Mouse (Mus musculus): ENCODE results near the gene Dpy30. TPM values are rescaled to one million over a fixed set of nuclear protein-coding genes. Genes with fewer than 3 reads are reported as not detected.
A peak's percentile ranks its signal among the peaks of the same experiment; 100 is the strongest.

Dpy30 gene
- total and polyA plus RNA-seq, 3 experiments: 121 to 192 TPM; not detected in 1

DNA sequence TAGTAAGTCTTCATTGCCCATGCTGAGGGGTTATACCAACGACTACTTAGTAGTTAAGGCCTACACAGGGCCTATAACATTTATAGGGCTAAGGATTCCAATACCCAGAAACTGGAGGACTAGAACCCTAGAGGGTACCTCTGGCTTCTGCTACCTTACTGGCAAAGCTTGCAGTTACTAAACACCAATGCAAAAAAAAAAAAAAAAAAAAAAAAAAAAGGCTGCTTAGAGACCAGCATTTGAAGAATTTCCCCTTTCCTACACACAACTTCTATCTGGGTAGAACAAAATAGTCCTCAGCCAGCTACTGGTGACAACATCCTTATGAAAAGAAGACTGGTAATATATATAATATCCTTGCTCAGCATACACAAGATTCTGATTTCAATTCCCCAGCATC, 58.1 kb downstream of the Dpy30 start:
- Histone ChIP-seq H3K9me3 (replicated peaks; ENCODE audit: insufficient read depth, low read length) (no peaks in the 10 kb centered on the region), H3K27ac (ENCODE audit: control insufficient read depth, low read depth, low read length) (no peak overlapping the region), H3K4me1 (ENCODE audit: control insufficient read depth in 1 of 2, insufficient read depth in 2 of 2, low read length in 2 of 2) (peaks cover 20 to 32% of the 10 kb centered on the region in 2 experiments), H3K4me3 (ENCODE audit: control insufficient read depth in 1 of 2, insufficient read depth in 1 of 2, low read depth in 2 of 2, low read length in 2 of 2) (no peak overlapping the region), H3K36me3 (ENCODE audit: control insufficient read depth in 1 of 2, insufficient read depth in 2 of 2, low read length in 2 of 2) (peaks cover 10 to 41% of the 10 kb centered on the region in 2 experiments), H3K27me3 (ENCODE audit: control insufficient read depth in 1 of 2, insufficient read depth in 2 of 2, low read length in 2 of 2) (no peaks in the 10 kb centered on the region), H3K79me2 (ENCODE audit: control insufficient read depth, insufficient read depth, low read length, poor library complexity) (peaks cover 51% of the 10 kb centered on the region), H3K9ac (ENCODE audit: control insufficient read depth, low read depth, low read length, poor library complexity, severe bottlenecking) (no peak overlapping the region)
- TF ChIP-seq ZNF384 (IDR thresholded peaks at IDR 0.05; ENCODE audit: low read depth, low read length) (peak; percentile 94), MEF2A (IDR thresholded peaks at IDR 0.05; ENCODE audit: extremely low read depth, insufficient replicate concordance, low read depth, low read length, poor library complexity, severe bottlenecking) (no peak), TCF12 (IDR thresholded peaks at IDR 0.05; ENCODE audit: low read depth, low read length) (no peak), TBP (IDR thresholded peaks at IDR 0.05; ENCODE audit: low read depth, low read length) (no peak), ETS1 (IDR thresholded peaks at IDR 0.05; ENCODE audit: low read depth, low read length) (no peak), MAZ (IDR thresholded peaks at IDR 0.05; ENCODE audit: low read depth, low read length) (no peak)
- DNase-seq (ENCODE audit: low read depth, low spot score): no peak

- Histone ChIP-seq H3K4me3 (ENCODE audit: control insufficient read depth in 1 of 2, insufficient read depth in 1 of 2, low read depth in 2 of 2, low read length in 2 of 2) (no peak overlapping the region), H3K36me3 (ENCODE audit: control insufficient read depth in 1 of 2, insufficient read depth in 2 of 2, low read length in 2 of 2) (peaks cover 10 to 37% of the 10 kb centered on the region in 2 experiments), H3K79me2 (ENCODE audit: control insufficient read depth, insufficient read depth, low read length, poor library complexity) (peaks cover 50% of the 10 kb centered on the region), H3K9ac (ENCODE audit: control insufficient read depth, low read depth, low read length, poor library complexity, severe bottlenecking) (no peak overlapping the region), H3K4me1 (ENCODE audit: control insufficient read depth in 1 of 2, insufficient read depth in 2 of 2, low read length in 2 of 2) (peaks cover 17 to 32% of the 10 kb centered on the region in 2 experiments), H3K9me3 (replicated peaks; ENCODE audit: insufficient read depth, low read length) (no peaks in the 10 kb centered on the region), H3K27me3 (ENCODE audit: control insufficient read depth in 1 of 2, insufficient read depth in 2 of 2, low read length in 2 of 2) (no peaks in the 10 kb centered on the region), H3K27ac (ENCODE audit: control insufficient read depth, low read depth, low read length) (no peak overlapping the region)
- TF ChIP-seq CTCF (IDR thresholded peaks at IDR 0.05 in 2 of 3, conservative IDR thresholded peaks at IDR 0.05 in 1 of 3; ENCODE audit: control insufficient read depth in 1 of 3, insufficient read depth in 1 of 3, low read depth in 2 of 3, low read length in 3 of 3, poor library complexity in 1 of 3, severe bottlenecking in 1 of 3) (no peak), POLR2A (IDR thresholded peaks at IDR 0.05; ENCODE audit: control insufficient read depth in 1 of 2, insufficient read depth in 1 of 2, low read depth in 1 of 2, low read length in 2 of 2, poor library complexity in 1 of 2) (no peak), RAD21 (IDR thresholded peaks at IDR 0.05; ENCODE audit: low read depth, low read length) (no peak), E2F4 (IDR thresholded peaks at IDR 0.05; ENCODE audit: borderline replicate concordance, low read depth, low read length) (no peak), CHD1 (IDR thresholded peaks at IDR 0.05; ENCODE audit: low read depth, low read length) (no peak), MYB (IDR thresholded peaks at IDR 0.05; ENCODE audit: low read depth, low read length) (no peak), MAZ (IDR thresholded peaks at IDR 0.05; ENCODE audit: low read depth, low read length) (no peak), NRF1 (IDR thresholded peaks at IDR 0.05; ENCODE audit: insufficient read depth, low read depth, low read length, poor library complexity, severe bottlenecking) (no peak)
- no peak for DNase-seq (ENCODE audit: low read depth, low spot score)
Measured at GRCm38 (mm10) chr17:74265156-74265505, 58.6 kb downstream of the Dpy30 start.
